Mouse (Mus musculus) embryonic facial prominence, embryonic 14.5 days (tissue): ENCODE measurements at regions not wholly inside any gene's neighbourhood (a gene's known extent, or its start where the extent isn't known, plus 50 kb on each side); places are given as distances from the start of the nearest gene placed in this dataset.
A peak's percentile ranks its signal among the peaks of the same experiment; 100 is the strongest.

ENCODE experiments used
- ATAC-seq: fragments of 200-750 bp; cut with Nextera tagmentation; 2 replicates; pipeline ENCODE4 v1.8.0; 2017; ENCODE audit warnings: low read depth, moderate number of reproducible peaks, moderate TSS enrichment
- DNase-seq: peaks from one replicate; pipeline ENCODE4 v3.0.0-alpha.2; 2015; ENCODE audit warnings: low spot score
- H3K27ac ChIP-seq: fragments of 300-500 bp; sonication (generic); replicated peaks from 2 replicates; pipeline ENCODE4 v1.5.1; 2014; ENCODE audit warnings: low read depth, mild to moderate bottlenecking, low read length, moderate library complexity
- H3K27me3 ChIP-seq: fragments of 300-500 bp; sonication (generic); replicated peaks from 2 replicates; pipeline ENCODE4 v1.6.1; 2014; ENCODE audit warnings: low read length; ENCODE audit not compliant: control insufficient read depth, insufficient read depth
- H3K36me3 ChIP-seq: fragments of 300-500 bp; sonication (generic); 2 replicates; pipeline ENCODE4 v1.6.1; 2014; ENCODE audit warnings: low read length, mixed read lengths; ENCODE audit not compliant: control insufficient read depth, insufficient read depth
- H3K4me1 ChIP-seq: fragments of 300-500 bp; sonication (generic); 2 replicates; pipeline ENCODE4 v1.6.1; 2014; ENCODE audit warnings: antibody characterized with exemption, low read length; ENCODE audit not compliant: control insufficient read depth, insufficient read depth
- H3K4me2 ChIP-seq: fragments of 300-500 bp; sonication (generic); 2 replicates; pipeline ENCODE4 v1.6.1; 2014; ENCODE audit warnings: low read depth, mild to moderate bottlenecking, low read length, moderate library complexity, mixed read lengths
- H3K4me3 ChIP-seq: fragments of 300-500 bp; sonication (generic); 2 replicates; pipeline ENCODE4 v1.5.1; 2014; ENCODE audit warnings: low read depth, mild to moderate bottlenecking, low read length
- H3K9ac ChIP-seq: fragments of 300-500 bp; sonication (generic); 2 replicates; pipeline ENCODE4 v1.6.1; 2014; ENCODE audit warnings: low read depth, mild to moderate bottlenecking, low read length, moderate library complexity, mixed read lengths
- H3K9me3 ChIP-seq: fragments of 300-500 bp; sonication (generic); 2 replicates; pipeline ENCODE4 v1.6.1; 2016; ENCODE audit warnings: low read length; ENCODE audit not compliant: control insufficient read depth
- WGBS: fragments of 180-500 bp; shearing (Covaris S2); extraction: QIAGEN DNeasy Blood & Tissue Kit; methylation state at CpG from one replicate; pipeline ENCODE4 v1.1.7; 2014; 5-methylcytosine and 5-hydroxymethylcytosine counted together

- 62% methylated on average over 8 of the region's 8 CpGs for WGBS
- Histone ChIP-seq H3K27ac (no peak overlapping the region), H3K36me3 (no peaks in the 10 kb centered on the region), H3K9ac (no peak overlapping the region), H3K27me3 (no peaks in the 10 kb centered on the region), H3K4me3 (no peak overlapping the region), H3K4me2 (no peak overlapping the region), H3K4me1 (no peaks in the 10 kb centered on the region), H3K9me3 (no peaks in the 10 kb centered on the region)
- no peak for ATAC-seq
- DNase-seq: peak; percentile 56
These were observed 426.5 kb upstream of the Tbl1xr1 start for GRCm38 (mm10) chr3:21649885-21650469.

- Histone ChIP-seq H3K27ac (no peak overlapping the region), H3K27me3 (no peaks in the 10 kb centered on the region), H3K4me2 (no peak overlapping the region), H3K36me3 (no peaks in the 10 kb centered on the region), H3K4me1 (no peaks in the 10 kb centered on the region), H3K9me3 (0 out of 2 replicates have a peak, but pooled peaks cover 6% of the 10 kb centered on the region), H3K4me3 (no peak overlapping the region), H3K9ac (no peak overlapping the region)
- WGBS: 81% methylated on average over 2 of the region's 2 CpGs
- ATAC-seq: no peak
- no peak for DNase-seq
These were observed 421.2 kb upstream of the Tbl1xr1 start for GRCm38 (mm10) chr3:21655301-21655700.

- Histone ChIP-seq H3K27me3 (no peaks in the 10 kb centered on the region), H3K9me3 (no peaks in the 10 kb centered on the region), H3K4me1 (no peaks in the 10 kb centered on the region), H3K36me3 (no peaks in the 10 kb centered on the region), H3K4me2 (no peak overlapping the region), H3K4me3 (no peak overlapping the region), H3K27ac (no peak overlapping the region), H3K9ac (no peak overlapping the region)
- ATAC-seq (no peak), DNase-seq (peak; percentile 13)
- WGBS: 47% methylated on average over 5 of the region's 5 CpGs
These were observed 408.9 kb upstream of the Tbl1xr1 start for GRCm38 (mm10) chr3:21667349-21668143.

- H3K4me2 ChIP-seq: no peak overlapping the region
- ATAC-seq (0 out of 2 replicates have a peak, but pooled peaks have one; percentile 22), DNase-seq (peak; percentile 23)
- H3K4me3 ChIP-seq: no peak overlapping the region
- H3K4me1 ChIP-seq: no peaks in the 10 kb centered on the region
- no peaks in the 10 kb centered on the region for H3K9me3 ChIP-seq
- H3K27ac ChIP-seq: no peak overlapping the region
- 72% methylated on average over 2 of the region's 2 CpGs for WGBS
- H3K9ac ChIP-seq: no peak overlapping the region
- no peaks in the 10 kb centered on the region for H3K36me3 ChIP-seq
- no peaks in the 10 kb centered on the region for H3K27me3 ChIP-seq
These were observed 404.6 kb upstream of the Tbl1xr1 start for GRCm38 (mm10) chr3:21671885-21672284.

- no peak overlapping the region for H3K4me2 ChIP-seq
- no peaks in the 10 kb centered on the region for H3K36me3 ChIP-seq
- no peaks in the 10 kb centered on the region for H3K27me3 ChIP-seq
- ATAC-seq (no peak), DNase-seq (peak; percentile 35)
- WGBS: 66% methylated on average over 2 of the region's 2 CpGs
- no peak overlapping the region for H3K9ac ChIP-seq
- H3K4me1 ChIP-seq: no peaks in the 10 kb centered on the region
- H3K27ac ChIP-seq: no peak overlapping the region
- H3K9me3 ChIP-seq: no peaks in the 10 kb centered on the region
- H3K4me3 ChIP-seq: no peak overlapping the region
These were observed 404.0 kb upstream of the Tbl1xr1 start for GRCm38 (mm10) chr3:21672492-21672891.

GRCm38 (mm10) chr3:21673466-21673865 is 403.0 kb upstream of the Tbl1xr1 start:
- DNase-seq: no peak
- Histone ChIP-seq H3K4me3 (no peak overlapping the region), H3K4me2 (no peak overlapping the region), H3K9me3 (no peaks in the 10 kb centered on the region), H3K4me1 (no peaks in the 10 kb centered on the region), H3K27ac (no peak overlapping the region), H3K9ac (no peak overlapping the region), H3K36me3 (no peaks in the 10 kb centered on the region), H3K27me3 (no peaks in the 10 kb centered on the region)
- ATAC-seq: no peak
- WGBS: 93% methylated on average over 2 of the region's 2 CpGs

- Histone ChIP-seq H3K4me2 (no peak overlapping the region), H3K27ac (no peak overlapping the region), H3K9ac (no peak overlapping the region), H3K4me1 (no peaks in the 10 kb centered on the region), H3K36me3 (no peaks in the 10 kb centered on the region), H3K9me3 (no peaks in the 10 kb centered on the region), H3K4me3 (no peak overlapping the region), H3K27me3 (no peaks in the 10 kb centered on the region)
- DNase-seq (no peak), ATAC-seq (no peak)
These were observed 398.2 kb upstream of the Tbl1xr1 start for GRCm38 (mm10) chr3:21678265-21678664.

- ATAC-seq (no peak), DNase-seq (no peak)
- no peaks in the 10 kb centered on the region for H3K9me3 ChIP-seq
- H3K9ac ChIP-seq: no peak overlapping the region
- no peaks in the 10 kb centered on the region for H3K36me3 ChIP-seq
- H3K27me3 ChIP-seq: no peaks in the 10 kb centered on the region
- H3K4me2 ChIP-seq: no peak overlapping the region
- no peak overlapping the region for H3K4me3 ChIP-seq
- H3K27ac ChIP-seq: no peak overlapping the region
- no peaks in the 10 kb centered on the region for H3K4me1 ChIP-seq
These were observed 397.7 kb upstream of the Tbl1xr1 start for GRCm38 (mm10) chr3:21678734-21679133.
